Mouse (Mus musculus) c-Kit-negative CD71-positive TER-119-positive erythroid progenitor cells, embryonic 14.5 days (primary cell): ENCODE data around the gene Olfr1192-ps1.
"Not testable (repeated sequence)": the region's sequence is repeated elsewhere in the genome, so short reads cannot be mapped to it uniquely, and the experiment has no call there.

Experiments used
- DNase-seq: peaks from one replicate; pipeline ENCODE4 v3.0.0-alpha.2; 2013; ENCODE audit warnings: low read depth, low spot score

The Olfr1192-ps1 gene

GRCm38 (mm10) chr2:88648209-88648608 lies at the start of gene Olfr1192-ps1:
Gene Olfr1192-ps1, plus strand, starts transcription at chr2:88648509.
- no peak for DNase-seq

GRCm38 (mm10) chr2:88640242-88640641 lies 8.1 kb upstream of the Olfr1192-ps1 start, which contains the start of gene Olfr1191-ps1:
Gene Olfr1191-ps1, plus strand, starts transcription at chr2:88640542.
- DNase-seq: not testable (repeated sequence)

- DNase-seq: not testable (repeated sequence)
These were observed 27.0 kb downstream of the Olfr1192-ps1 start, which contains the start of gene Olfr1193 for GRCm38 (mm10) chr2:88675328-88675727. Gene Olfr1193, plus strand, starts transcription at chr2:88675628.

- no peak for DNase-seq
These were observed 40.8 kb downstream of the Olfr1192-ps1 start, which contains the start of gene Olfr1195 for GRCm38 (mm10) chr2:88689087-88689486. Gene Olfr1195, minus strand, starts transcription at chr2:88689187.

GRCm38 (mm10) chr2:88704497-88704896 lies 56.2 kb downstream of the Olfr1192-ps1 start, which contains the start of gene Olfr1196:
Gene Olfr1196, minus strand, starts transcription at chr2:88704597.
- no peak for DNase-seq
